ENCODE assay signal across 7 mouse cellular contexts in the genomic region with DNA sequence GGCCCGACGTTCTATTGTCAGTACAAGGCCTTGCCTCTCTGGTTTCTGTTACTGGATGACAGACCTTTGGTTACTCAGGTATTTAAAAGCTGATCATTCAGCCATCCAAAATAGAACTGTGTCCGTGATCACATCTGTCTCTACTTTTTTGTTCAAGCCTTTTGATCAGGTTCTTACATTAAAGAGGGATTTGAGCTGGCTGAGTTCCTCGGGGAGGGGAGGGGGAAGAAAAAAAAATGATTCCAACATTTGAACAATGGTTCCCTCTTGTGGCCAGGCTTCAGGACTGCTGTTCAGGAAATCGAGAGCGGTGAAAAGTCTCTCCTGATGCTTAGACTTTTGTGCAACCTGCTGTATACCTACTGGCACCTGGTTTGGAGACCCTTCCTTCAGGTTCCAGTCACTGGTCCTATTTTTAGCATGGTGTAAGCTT.
A peak's percentile ranks its signal among the peaks of the same experiment; 100 is the strongest.
DNase-seq lines count a peak whose midpoint lies in the region; ATAC-seq lines count a peak whose summit lies in the region.

No protein-coding gene starts in this region.

- DNase-seq in 416B (ENCODE audit: low read depth), result peak; percentile 60
- peak; percentile 75 to 84 for DNase-seq in CD8-positive naive resting alpha-beta T cell, adult 2 months (ENCODE audit: low read depth in 2 of 2, low spot score in 2 of 2)
- DNase-seq in cerebellum, postnatal 14 days, result peak; percentile 78
- DNase-seq in left cerebral cortex, adult 11 months (ENCODE audit: low spot score), result peak; percentile 33
- DNase-seq in naive thymus-derived CD4-positive, alpha-beta T cell, adult 2 months (ENCODE audit: low read depth), result peak; percentile 93
- DNase-seq in thymus, postnatal 36 days, result peak; percentile 75 to 85

- peak; percentile 50; the same call in 1 of the 2 replicates for ATAC-seq in granulocyte monocyte progenitor cell, adult 5-6 weeks (replicated peaks; ENCODE audit: poor library complexity, severe bottlenecking)

Comparison
In these comparisons a context has a peak if more than half of its experiments do, and no peak if none do; other contexts are left out.
1. Peak in every context shown above with its lines: DNase-seq and ATAC-seq.
2. DNase-seq: peak in every context shown above with its lines; median percentile 93 in naive thymus-derived CD4-positive, alpha-beta T cell, adult 2 months; 80 in thymus, postnatal 36 days; 80 in CD8-positive naive resting alpha-beta T cell, adult 2 months; 78 in cerebellum, postnatal 14 days; 60 in 416B; 33 in left cerebral cortex, adult 11 months.